Mouse (Mus musculus): ENCODE measurements around the gene Vipr2. TPM values are rescaled to one million over a fixed set of nuclear protein-coding genes. Genes with fewer than 3 reads are reported as not detected.
A peak's percentile ranks its signal among the peaks of the same experiment; 100 is the strongest.

Vipr2 gene
- total RNA-seq, 1 experiment from 2014 or later, result not detected

GRCm38 (mm10) chr12:116142464-116142863 lies 64.9 kb downstream of the Vipr2 start:
- no peak for ATAC-seq (replicated peaks; ENCODE audit: insufficient number of reproducible peaks, low FRiP score, low TSS enrichment, poor library complexity, severe bottlenecking)

GRCm38 (mm10) chr12:116145246-116145645 lies 67.7 kb downstream of the Vipr2 start:
- ATAC-seq (replicated peaks; ENCODE audit: insufficient number of reproducible peaks, low FRiP score, low TSS enrichment, poor library complexity, severe bottlenecking), result peak; percentile 25; the same call in 1 of the 2 replicates

- ATAC-seq (replicated peaks; ENCODE audit: insufficient number of reproducible peaks, low FRiP score, low TSS enrichment, poor library complexity, severe bottlenecking), result no peak
Observed at GRCm38 (mm10) chr12:116145686-116146085, 68.2 kb downstream of the Vipr2 start.

GRCm38 (mm10) chr12:116146996-116147634 lies 69.6 kb downstream of the Vipr2 start:
- no peak for ATAC-seq (replicated peaks; ENCODE audit: insufficient number of reproducible peaks, low FRiP score, low TSS enrichment, poor library complexity, severe bottlenecking)

- ATAC-seq (replicated peaks; ENCODE audit: insufficient number of reproducible peaks, low FRiP score, low TSS enrichment, poor library complexity, severe bottlenecking), result no peak
Observed at GRCm38 (mm10) chr12:116152866-116153428, 75.4 kb downstream of the Vipr2 start.

- no peak for ATAC-seq (replicated peaks; ENCODE audit: insufficient number of reproducible peaks, low FRiP score, low TSS enrichment, poor library complexity, severe bottlenecking)
Observed at GRCm38 (mm10) chr12:116156792-116157532, 79.4 kb downstream of the Vipr2 start.

- no peak for ATAC-seq (replicated peaks; ENCODE audit: insufficient number of reproducible peaks, low FRiP score, low TSS enrichment, poor library complexity, severe bottlenecking)
Observed at GRCm38 (mm10) chr12:116159223-116159622, 81.7 kb downstream of the Vipr2 start.

- ATAC-seq (replicated peaks; ENCODE audit: insufficient number of reproducible peaks, low FRiP score, low TSS enrichment, poor library complexity, severe bottlenecking), result no peak
Observed at GRCm38 (mm10) chr12:116159695-116160094, 82.2 kb downstream of the Vipr2 start.

GRCm38 (mm10) chr12:116165368-116165767 lies 87.8 kb downstream of the Vipr2 start:
- ATAC-seq (replicated peaks; ENCODE audit: insufficient number of reproducible peaks, low FRiP score, low TSS enrichment, poor library complexity, severe bottlenecking), result no peak

- no peak for ATAC-seq (replicated peaks; ENCODE audit: insufficient number of reproducible peaks, low FRiP score, low TSS enrichment, poor library complexity, severe bottlenecking)
Observed at GRCm38 (mm10) chr12:116169666-116170065, 92.1 kb downstream of the Vipr2 start.

- ATAC-seq (replicated peaks; ENCODE audit: insufficient number of reproducible peaks, low FRiP score, low TSS enrichment, poor library complexity, severe bottlenecking), result peak; percentile 63
Observed at GRCm38 (mm10) chr12:116176930-116177329, 99.4 kb downstream of the Vipr2 start.

GRCm38 (mm10) chr12:116181436-116182050 lies 104.0 kb downstream of the Vipr2 start:
- ATAC-seq (replicated peaks; ENCODE audit: insufficient number of reproducible peaks, low FRiP score, low TSS enrichment, poor library complexity, severe bottlenecking), result no peak

GRCm38 (mm10) chr12:116182376-116182775 lies 104.8 kb downstream of the Vipr2 start:
- no peak for ATAC-seq (replicated peaks; ENCODE audit: insufficient number of reproducible peaks, low FRiP score, low TSS enrichment, poor library complexity, severe bottlenecking)

GRCm38 (mm10) chr12:116183212-116183935 lies 105.8 kb downstream of the Vipr2 start:
- no peak for ATAC-seq (replicated peaks; ENCODE audit: insufficient number of reproducible peaks, low FRiP score, low TSS enrichment, poor library complexity, severe bottlenecking)

GRCm38 (mm10) chr12:116193952-116194351 lies 116.4 kb downstream of the Vipr2 start:
- no peak for ATAC-seq (replicated peaks; ENCODE audit: insufficient number of reproducible peaks, low FRiP score, low TSS enrichment, poor library complexity, severe bottlenecking)

- ATAC-seq (replicated peaks; ENCODE audit: insufficient number of reproducible peaks, low FRiP score, low TSS enrichment, poor library complexity, severe bottlenecking), result no peak
Observed at GRCm38 (mm10) chr12:116194641-116195040, 117.1 kb downstream of the Vipr2 start.
